Mouse (Mus musculus) megakaryocyte-erythroid progenitor cell, adult 5-6 weeks (primary cell): ENCODE measurements around the gene Ddx54. TPM values are rescaled to one million over a fixed set of nuclear protein-coding genes. Genes with fewer than 3 reads are reported as not detected.

ENCODE experiments used
- ATAC-seq: replicated peaks from 2 replicates; pipeline ENCODE4 v1.8.0; 2016; ENCODE audit warnings: mild to moderate bottlenecking, inconsistent platforms; ENCODE audit not compliant: severe bottlenecking, poor library complexity, low FRiP score, low TSS enrichment
- total RNA-seq, 2 experiments: library from RNA; stranded (forward) in 1 of 2; stranded (reverse) in 1 of 2; fragments of 200-1000, 215-1000 nt in 1 of 2; fragments of >200 nt in 1 of 2; fragmentation: Nextera tagmentation in 1 of 2; gene quantifications; 2 replicates each; pipeline ENCODE4 v1.2.3; 2014 to 2017

Gene Ddx54
- total RNA-seq, 2 experiments from 2014 or later, result 28.3 to 40.6 TPM

DNA sequence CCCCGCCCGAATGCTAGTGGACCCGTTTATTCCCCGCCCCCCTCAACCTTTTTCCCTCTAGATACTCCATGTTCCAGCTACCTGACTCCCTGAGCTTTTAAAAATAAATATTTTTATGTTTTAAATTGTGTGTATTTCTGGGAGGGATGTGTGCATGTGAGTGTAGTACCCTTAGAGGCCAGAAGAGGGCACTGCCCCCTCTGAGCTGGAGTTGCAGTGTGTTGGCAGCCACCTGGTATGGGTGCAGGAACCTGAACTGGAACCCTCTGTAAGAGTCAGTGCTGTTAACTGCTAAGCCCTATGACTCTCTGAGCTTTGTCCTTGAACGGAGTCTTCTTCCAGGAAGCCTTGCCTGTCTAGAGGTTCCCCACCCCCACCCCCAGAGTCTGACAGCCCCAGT lies 19.4 kb downstream of the Ddx54 start:
- no peak for ATAC-seq

DNA sequence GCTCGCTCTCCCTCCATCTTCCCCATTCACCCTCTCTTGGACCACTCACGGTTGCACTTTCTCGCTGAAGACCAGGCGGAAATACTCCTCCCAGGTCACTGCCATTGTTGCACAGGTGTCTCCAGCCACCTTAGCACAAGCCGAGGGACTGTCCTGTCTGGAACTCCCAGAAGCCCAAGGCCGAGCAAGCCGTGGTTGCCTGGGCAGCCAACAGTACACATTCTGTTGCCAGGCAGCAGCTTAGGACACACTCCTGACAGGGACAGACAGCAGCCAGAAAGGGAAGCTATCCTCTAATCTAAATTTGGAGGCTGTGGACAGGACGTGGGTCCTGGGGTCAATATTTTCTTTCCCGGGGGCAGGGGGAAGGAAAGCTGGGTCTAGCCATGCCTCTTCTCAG lies 21.6 kb downstream of the Ddx54 start, which contains the start of gene Cfap73:
Gene Cfap73, minus strand, starts transcription at position 105 of the 400 bp plus-strand sequence.
- ATAC-seq, result no peak

DNA sequence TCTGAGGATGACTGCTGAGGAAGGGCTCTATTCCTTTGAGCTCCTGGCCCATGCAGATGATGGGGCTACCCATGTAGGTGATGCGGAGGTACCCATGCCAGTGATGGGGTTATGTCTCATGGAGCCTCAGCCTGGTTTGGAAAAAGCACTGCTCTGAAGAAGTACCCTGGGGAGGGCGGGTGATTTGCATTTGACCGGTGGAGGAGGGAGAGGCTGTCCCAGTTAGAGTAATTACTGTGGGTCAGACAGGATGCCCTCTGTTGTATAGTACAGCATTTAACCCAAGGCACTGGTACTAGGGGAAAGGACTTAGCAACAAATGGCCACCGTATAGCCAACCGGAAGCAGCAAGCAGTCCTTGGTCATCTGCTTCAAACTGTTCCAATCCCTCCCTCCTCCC lies 22.3 kb downstream of the Ddx54 start:
- ATAC-seq, result no peak

DNA sequence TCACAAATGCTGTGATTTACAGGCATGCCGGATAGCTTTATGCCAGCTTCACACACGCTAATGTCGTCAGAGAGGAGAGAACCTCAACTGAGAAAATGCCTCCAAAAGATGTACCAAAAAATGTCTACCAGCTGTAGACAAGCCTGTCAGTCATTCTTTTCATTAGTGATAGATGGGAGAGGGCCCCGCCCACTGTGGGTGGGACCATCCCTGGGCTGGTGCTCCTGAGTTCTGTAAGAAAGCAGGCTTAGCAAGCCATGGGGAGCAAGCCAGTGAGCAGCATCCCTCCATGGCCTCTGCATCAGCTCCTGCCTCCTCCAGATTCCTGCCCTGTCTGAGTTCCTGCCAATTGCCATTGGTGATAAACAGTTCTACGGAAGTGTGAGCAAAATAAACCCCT lies 23.1 kb downstream of the Ddx54 start:
- ATAC-seq, result no peak

DNA sequence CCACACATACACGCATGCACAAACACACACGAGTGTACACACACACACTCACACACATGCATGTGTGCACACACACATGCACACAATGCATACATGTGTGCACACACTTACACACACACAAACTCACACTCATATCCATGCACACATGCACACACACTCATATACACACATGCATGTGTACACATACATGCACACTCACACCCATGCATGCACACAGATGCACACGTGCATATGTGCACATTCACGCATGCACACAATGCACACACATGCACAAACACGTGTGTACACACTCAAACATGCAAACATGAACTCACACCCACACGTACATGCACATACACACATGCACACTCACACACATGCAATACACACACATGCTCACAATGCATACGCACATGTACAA lies 27.6 kb downstream of the Ddx54 start:
- no peak for ATAC-seq

DNA sequence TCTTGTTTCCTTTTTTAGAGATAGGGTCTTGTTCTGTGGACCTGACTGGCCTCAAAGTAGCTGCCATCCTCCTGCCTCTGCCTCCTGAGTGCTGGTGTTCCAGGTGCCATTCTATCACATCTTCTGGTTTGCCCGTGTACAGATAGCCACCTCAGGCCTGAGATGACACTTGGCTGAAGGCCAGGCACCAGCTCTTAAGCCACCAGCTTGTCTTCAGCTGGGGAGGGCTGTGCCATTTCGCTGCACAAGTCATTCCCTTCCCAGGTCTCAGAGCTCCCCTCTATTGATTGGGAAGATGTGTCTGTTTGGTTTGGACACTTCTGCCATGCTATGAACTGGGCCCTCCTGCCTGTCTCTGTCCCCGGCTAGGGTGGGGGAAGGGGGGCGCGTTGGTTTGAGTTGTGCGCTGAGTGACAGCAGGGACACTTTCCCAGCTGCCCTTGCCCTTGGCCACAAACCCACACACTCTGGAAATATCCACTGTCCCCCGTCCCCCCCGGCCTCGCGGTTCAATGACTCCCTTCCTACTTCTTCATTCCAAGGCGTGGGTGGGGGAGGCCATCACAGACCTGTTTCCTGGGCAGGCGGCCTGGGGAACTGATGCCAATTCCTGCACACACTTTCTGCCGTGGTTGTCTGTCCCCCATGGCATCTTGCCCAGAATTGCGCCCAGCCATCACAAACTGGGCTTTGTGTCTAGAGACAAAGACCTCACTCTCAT lies 31.0 kb downstream of the Ddx54 start:
- ATAC-seq, result no peak

GRCm38 (mm10) chr5:120644227-120644626 lies 31.7 kb downstream of the Ddx54 start:
- no peak for ATAC-seq

DNA sequence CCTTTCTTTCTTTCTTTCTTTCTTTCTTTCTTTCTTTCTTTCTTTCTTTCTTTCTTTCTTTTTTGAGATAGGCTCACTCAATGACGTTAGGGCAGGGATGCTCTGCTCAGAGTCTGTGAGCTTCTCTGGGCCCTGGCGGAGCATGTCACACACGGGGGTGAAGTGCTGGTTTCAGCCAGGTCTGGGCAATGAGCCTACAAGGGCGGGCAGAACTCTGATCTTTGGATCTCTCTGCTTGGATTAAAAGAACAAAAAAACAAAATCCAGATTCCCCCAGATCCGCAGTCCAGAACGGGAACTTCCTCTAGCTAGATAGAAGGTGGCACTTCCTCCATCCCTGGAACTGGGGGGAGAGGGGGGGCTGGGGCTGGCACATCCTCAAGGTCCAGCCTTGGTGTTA lies 33.3 kb downstream of the Ddx54 start:
- ATAC-seq, result no peak

- ATAC-seq, result no peak
These were observed 34.8 kb downstream of the Ddx54 start for GRCm38 (mm10) chr5:120647361-120647760.

- ATAC-seq, result peak; percentile 4; the same call in 1 of the 2 replicates
These were observed 35.4 kb downstream of the Ddx54 start for GRCm38 (mm10) chr5:120647814-120648491.

- ATAC-seq, result peak; percentile 72
These were observed 36.2 kb downstream of the Ddx54 start, which contains the start of gene Rasal1 for GRCm38 (mm10) chr5:120648569-120649373. Gene Rasal1, plus strand, starts transcription at chr5:120648812.

GRCm38 (mm10) chr5:120649374-120649933 lies 36.9 kb downstream of the Ddx54 start:
- no peak; the same call in none of the 2 replicates for ATAC-seq

GRCm38 (mm10) chr5:120649938-120650337 lies 37.4 kb downstream of the Ddx54 start:
- no peak for ATAC-seq

GRCm38 (mm10) chr5:120651230-120651629 lies 38.7 kb downstream of the Ddx54 start:
- no peak for ATAC-seq

- no peak for ATAC-seq
These were observed 40.6 kb downstream of the Ddx54 start for GRCm38 (mm10) chr5:120652915-120653701.

DNA sequence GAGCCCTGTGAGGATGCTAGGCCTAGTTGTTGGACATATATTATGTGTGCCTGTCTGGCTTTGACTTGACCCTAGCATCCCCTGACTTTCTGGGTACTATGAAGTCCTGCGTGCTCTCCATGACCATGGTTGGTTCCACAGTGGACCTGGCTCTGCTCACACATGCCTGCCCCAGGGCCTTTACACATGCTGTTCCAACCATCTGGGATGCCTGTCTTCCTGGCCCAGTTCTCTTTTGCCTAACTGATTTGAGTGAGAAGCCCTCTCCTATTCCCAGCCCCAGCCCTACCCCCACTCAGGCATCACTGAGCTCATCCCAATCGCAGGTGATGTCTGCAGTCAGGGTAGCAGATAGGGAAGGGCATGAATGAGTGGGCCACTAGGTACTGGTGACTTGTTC lies 41.3 kb downstream of the Ddx54 start:
- ATAC-seq, result no peak

GRCm38 (mm10) chr5:120656281-120656751 lies 43.8 kb downstream of the Ddx54 start:
- ATAC-seq, result no peak

- ATAC-seq, result no peak
These were observed 48.3 kb downstream of the Ddx54 start for GRCm38 (mm10) chr5:120660816-120661215.

DNA sequence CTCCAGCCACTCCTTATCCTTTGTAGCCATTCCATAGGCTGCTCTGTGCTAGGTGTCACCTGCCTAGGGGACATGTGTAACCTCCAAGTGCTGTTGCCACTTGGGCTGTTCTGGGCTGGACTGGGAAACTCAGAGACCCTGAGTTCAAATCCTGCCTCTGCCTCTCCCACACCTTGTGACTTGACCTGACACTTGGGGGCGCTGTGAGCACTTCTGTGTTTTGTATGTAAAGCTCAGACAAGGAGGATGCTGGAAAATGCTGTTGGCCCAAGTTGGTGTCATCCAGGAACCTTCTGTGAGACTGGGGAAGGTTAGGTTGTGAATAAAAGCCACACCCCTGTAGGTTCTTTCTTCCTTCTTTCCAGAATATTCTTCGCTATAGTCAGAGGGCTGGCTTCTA lies 52.3 kb downstream of the Ddx54 start:
- no peak for ATAC-seq
